Mouse (Mus musculus) forebrain, embryonic 11.5 days (tissue): ENCODE data around the gene Rgs6. TPM values are rescaled to one million over a fixed set of nuclear protein-coding genes. Genes with fewer than 3 reads are reported as not detected.
A peak's percentile ranks its signal among the peaks of the same experiment; 100 is the strongest.

Experiments
- ATAC-seq: fragments of 200-750 bp; cut with Nextera tagmentation; replicated peaks from 2 replicates; pipeline ENCODE4 v1.8.0; 2017; ENCODE audit warnings: moderate TSS enrichment; ENCODE audit not compliant: low FRiP score
- DNase-seq: peaks from one replicate; pipeline ENCODE4 v3.0.0-alpha.2; 2017; ENCODE audit warnings: low spot score
- H3K27ac ChIP-seq: fragments of 300-500 bp; sonication (generic); 2 replicates; pipeline ENCODE4 v1.5.1; 2014; ENCODE audit warnings: low read depth, low read length
- H3K27me3 ChIP-seq: fragments of 300-500 bp; sonication (generic); 2 replicates; pipeline ENCODE4 v1.6.1; 2014; ENCODE audit warnings: mild to moderate bottlenecking, low read length, mixed read lengths; ENCODE audit not compliant: control insufficient read depth, insufficient read depth
- H3K36me3 ChIP-seq: fragments of 300-500 bp; sonication (generic); 2 replicates; pipeline ENCODE4 v1.6.1; 2014; ENCODE audit warnings: mild to moderate bottlenecking, low read length, moderate library complexity, mixed read lengths; ENCODE audit not compliant: control insufficient read depth, insufficient read depth
- H3K4me1 ChIP-seq: fragments of 300-500 bp; sonication (generic); replicated peaks from 2 replicates; pipeline ENCODE4 v1.6.1; 2014; ENCODE audit warnings: low read length, mixed read lengths; ENCODE audit not compliant: control insufficient read depth, insufficient read depth
- H3K4me2 ChIP-seq: fragments of 300-500 bp; sonication (generic); 2 replicates; pipeline ENCODE4 v1.6.1; 2014; ENCODE audit warnings: low read depth, mild to moderate bottlenecking, low read length, moderate library complexity, mixed read lengths; ENCODE audit not compliant: severe bottlenecking
- H3K4me3 ChIP-seq: fragments of 300-500 bp; sonication (generic); 2 replicates; pipeline ENCODE4 v1.5.1; 2014; ENCODE audit warnings: low read depth, low read length
- H3K9ac ChIP-seq: fragments of 300-500 bp; sonication (generic); 2 replicates; pipeline ENCODE4 v1.6.1; 2014; ENCODE audit warnings: low read length
- H3K9me3 ChIP-seq: fragments of 300-500 bp; sonication (generic); 2 replicates; pipeline ENCODE4 v1.6.1; 2016; ENCODE audit warnings: low read length, mixed read lengths; ENCODE audit not compliant: control insufficient read depth
- WGBS: fragments of 180-500 bp; shearing (Covaris S2); extraction: QIAGEN DNeasy Blood & Tissue Kit; methylation state at CpG from one replicate; pipeline ENCODE4 v1.1.7; 2014; 5-methylcytosine and 5-hydroxymethylcytosine counted together
- polyA plus RNA-seq: library from polyadenylated mRNA; unstranded; fragments of >200 nt; fragmentation: Nextera tagmentation; extraction: Ambion mirVana; gene quantifications from 2 replicates; pipeline ENCODE4 v1.2.1, GENCODE M21; 2014

Gene Rgs6
- polyA plus RNA-seq, 1 experiment from 2014 or later, result 0.72 TPM

DNA sequence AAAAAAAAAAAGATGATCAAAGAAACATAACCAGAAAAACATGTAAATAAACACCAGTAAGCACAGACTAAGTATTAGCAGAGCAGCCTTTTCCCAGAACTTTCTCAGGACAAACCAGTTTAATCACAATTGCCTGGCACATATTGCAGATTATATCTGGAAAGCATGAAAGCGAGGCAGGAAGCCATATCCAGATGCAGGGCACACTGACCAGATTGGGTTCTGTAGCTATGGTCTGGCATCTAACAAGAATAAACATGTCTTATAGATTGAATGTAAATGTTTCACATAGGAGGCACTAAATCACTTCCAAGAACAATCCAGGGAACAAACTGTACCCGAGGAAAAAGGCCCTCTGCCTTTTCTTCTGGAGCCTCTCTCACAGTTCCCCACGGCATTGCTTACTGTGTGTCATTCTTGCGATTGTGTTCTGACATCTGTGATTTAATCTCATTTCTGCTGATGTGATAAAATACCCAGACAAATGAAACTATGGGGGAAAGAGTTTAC is 423.0 kb downstream of the Rgs6 start:
- WGBS, result 91% methylated on average over 4 of the region's 4 CpGs
- H3K4me3 ChIP-seq, result no peak overlapping the region
- H3K27ac ChIP-seq, result no peak overlapping the region
- DNase-seq (no peak), ATAC-seq (no peak)
- H3K9me3 ChIP-seq, result no peaks in the 10 kb centered on the region
- no peaks in the 10 kb centered on the region for H3K36me3 ChIP-seq
- H3K27me3 ChIP-seq, result no peaks in the 10 kb centered on the region
- H3K9ac ChIP-seq, result no peak overlapping the region
- no peak overlapping the region for H3K4me2 ChIP-seq
- H3K4me1 ChIP-seq, result no peaks in the 10 kb centered on the region

DNA sequence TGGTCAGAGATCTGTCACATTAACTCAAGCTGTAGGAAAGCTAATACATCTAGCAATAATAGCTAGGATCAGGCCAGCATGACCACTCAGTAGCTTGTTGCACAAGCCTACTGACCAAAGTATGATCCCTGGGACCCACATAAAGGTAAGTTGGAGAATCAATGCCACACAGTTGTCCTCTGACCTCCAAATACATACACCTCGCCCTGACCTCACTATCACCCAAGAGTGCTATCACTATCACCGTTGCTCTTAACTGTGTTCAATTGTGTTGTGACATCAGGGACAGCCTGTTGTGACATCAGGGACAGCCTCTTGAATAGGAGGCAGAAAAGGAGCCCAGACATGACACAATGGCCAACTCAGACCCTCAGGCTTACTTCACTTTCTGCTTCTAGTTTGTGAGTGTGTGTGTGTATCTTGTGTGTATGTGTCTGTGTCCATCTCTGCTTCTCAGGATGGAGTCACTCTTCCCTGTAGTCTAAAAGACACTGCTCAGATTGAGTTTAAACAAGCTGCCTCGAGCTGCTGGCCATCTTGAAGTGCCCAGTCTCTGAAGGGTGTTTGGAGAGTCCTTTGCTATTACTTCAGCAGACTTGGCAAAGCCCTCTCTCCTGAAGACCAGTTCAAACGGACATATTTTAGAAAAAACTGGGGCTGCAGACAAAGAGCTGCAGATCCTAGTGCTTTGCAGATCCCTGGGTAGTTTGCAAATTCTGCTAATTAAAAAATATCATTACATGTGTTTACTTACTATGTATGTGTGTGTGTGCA is 426.0 kb downstream of the Rgs6 start:
- WGBS, result 79% methylated on average over 4 of the region's 4 CpGs
- no peak overlapping the region for H3K4me3 ChIP-seq
- H3K9me3 ChIP-seq, result no peaks in the 10 kb centered on the region
- no peaks in the 10 kb centered on the region for H3K27me3 ChIP-seq
- ATAC-seq (no peak), DNase-seq (no peak)
- no peaks in the 10 kb centered on the region for H3K36me3 ChIP-seq
- H3K4me2 ChIP-seq, result no peak overlapping the region
- no peaks in the 10 kb centered on the region for H3K4me1 ChIP-seq
- no peak overlapping the region for H3K27ac ChIP-seq
- H3K9ac ChIP-seq, result no peak overlapping the region

DNA sequence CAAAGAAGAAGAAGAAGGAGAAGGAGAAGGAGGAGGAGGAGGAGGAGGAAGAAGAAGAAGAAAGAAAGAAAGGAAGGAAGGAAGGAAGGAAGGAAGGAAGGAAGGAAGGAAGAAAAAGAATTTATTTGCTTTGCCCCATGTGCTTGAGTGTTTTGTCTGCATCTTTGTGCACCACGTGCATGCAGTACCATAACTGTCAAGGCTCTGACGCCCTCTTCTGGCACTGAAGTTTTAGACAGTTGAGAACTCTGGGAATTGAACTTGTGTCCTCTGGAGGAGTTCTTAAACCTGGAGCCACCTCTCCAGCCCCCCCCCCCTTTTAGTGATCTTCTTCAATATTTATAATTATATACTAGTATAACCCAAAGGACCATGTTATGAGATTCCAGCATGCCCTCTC is 426.8 kb downstream of the Rgs6 start:
- no peak overlapping the region for H3K9ac ChIP-seq
- H3K36me3 ChIP-seq, result no peaks in the 10 kb centered on the region
- no peak overlapping the region for H3K4me2 ChIP-seq
- H3K4me1 ChIP-seq, result no peaks in the 10 kb centered on the region
- DNase-seq, result no peak
- no peaks in the 10 kb centered on the region for H3K27me3 ChIP-seq
- H3K27ac ChIP-seq, result no peak overlapping the region
- no peak for ATAC-seq
- no peaks in the 10 kb centered on the region for H3K9me3 ChIP-seq
- WGBS, result 41% methylated on average over 2 of the region's 2 CpGs
- no peak overlapping the region for H3K4me3 ChIP-seq

- Histone ChIP-seq H3K4me1 (no peaks in the 10 kb centered on the region), H3K9me3 (no peaks in the 10 kb centered on the region), H3K4me2 (no peak overlapping the region), H3K36me3 (no peaks in the 10 kb centered on the region), H3K27me3 (no peaks in the 10 kb centered on the region), H3K4me3 (no peak overlapping the region), H3K27ac (no peak overlapping the region), H3K9ac (no peak overlapping the region)
- DNase-seq (no peak), ATAC-seq (no peak)
- WGBS, result 80% methylated on average over 5 of the region's 5 CpGs
These were observed 427.3 kb downstream of the Rgs6 start for GRCm38 (mm10) chr12:83015366-83015765.

- H3K27me3 ChIP-seq, result no peaks in the 10 kb centered on the region
- no peak overlapping the region for H3K9ac ChIP-seq
- H3K4me3 ChIP-seq, result no peak overlapping the region
- ATAC-seq (no peak), DNase-seq (no peak)
- H3K4me1 ChIP-seq, result no peaks in the 10 kb centered on the region
- no peaks in the 10 kb centered on the region for H3K9me3 ChIP-seq
- no peak overlapping the region for H3K4me2 ChIP-seq
- no peak overlapping the region for H3K27ac ChIP-seq
- no peaks in the 10 kb centered on the region for H3K36me3 ChIP-seq
- 89% methylated on average over 6 of the region's 6 CpGs for WGBS
These were observed 428.4 kb downstream of the Rgs6 start for GRCm38 (mm10) chr12:83016486-83016885.

DNA sequence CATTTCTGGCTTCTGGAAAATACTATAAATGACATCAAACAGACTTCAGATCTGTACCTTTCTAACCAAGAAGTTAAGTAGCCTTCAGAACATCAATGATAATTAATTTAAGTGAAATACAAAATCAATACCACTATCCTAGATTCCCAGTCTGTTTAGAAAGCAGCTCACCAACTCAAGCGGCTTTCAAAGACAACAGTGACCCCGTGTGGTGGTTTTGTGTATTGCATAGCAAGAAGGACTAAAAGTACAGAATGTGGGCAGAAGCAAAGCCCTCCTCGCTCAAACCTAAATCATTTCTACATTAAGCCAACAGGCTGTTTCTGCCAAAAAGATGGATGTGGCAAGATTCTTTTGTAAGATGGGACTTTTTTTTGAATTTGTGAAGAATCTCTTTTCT is 429.9 kb downstream of the Rgs6 start:
- ATAC-seq, result no peak
- H3K9me3 ChIP-seq, result no peaks in the 10 kb centered on the region

GRCm38 (mm10) chr12:83026985-83027384 is 438.9 kb downstream of the Rgs6 start:
- H3K9ac ChIP-seq, result no peak overlapping the region
- H3K36me3 ChIP-seq, result no peaks in the 10 kb centered on the region
- H3K4me2 ChIP-seq, result no peak overlapping the region
- WGBS, result 35% methylated on average over 3 of the region's 3 CpGs
- no peak for ATAC-seq
- no peaks in the 10 kb centered on the region for H3K27me3 ChIP-seq
- H3K4me3 ChIP-seq, result no peak overlapping the region
- DNase-seq, result peak; percentile 63
- no peak overlapping the region for H3K27ac ChIP-seq
- no peaks in the 10 kb centered on the region for H3K4me1 ChIP-seq
- H3K9me3 ChIP-seq, result no peaks in the 10 kb centered on the region

More for the DNA sequence above, 429.9 kb downstream of the Rgs6 start:
- DNase-seq, result peak; percentile 89
- no peak overlapping the region for H3K4me2 ChIP-seq
- H3K4me3 ChIP-seq, result no peak overlapping the region
- H3K36me3 ChIP-seq, result no peaks in the 10 kb centered on the region
- 11% methylated on average over 3 of the region's 3 CpGs for WGBS
- H3K9ac ChIP-seq, result no peak overlapping the region
- no peaks in the 10 kb centered on the region for H3K27me3 ChIP-seq
- no peak overlapping the region for H3K27ac ChIP-seq
- H3K4me1 ChIP-seq, result no peaks in the 10 kb centered on the region

GRCm38 (mm10) chr12:83033171-83033835 is 445.2 kb downstream of the Rgs6 start:
- WGBS, result 78% methylated on average over 7 of the region's 7 CpGs
- no peak for ATAC-seq

More at GRCm38 (mm10) chr12:83033171-83033835, 445.2 kb downstream of the Rgs6 start:
- Histone ChIP-seq H3K9ac (no peak overlapping the region), H3K4me1 (no peaks in the 10 kb centered on the region), H3K4me3 (no peak overlapping the region), H3K9me3 (no peaks in the 10 kb centered on the region), H3K27me3 (no peaks in the 10 kb centered on the region), H3K27ac (no peak overlapping the region), H3K4me2 (no peak overlapping the region), H3K36me3 (no peaks in the 10 kb centered on the region)
- no peak for DNase-seq
